Mouse (Mus musculus): ENCODE measurements around the gene Sh3d21.
"Not testable (repeated sequence)": the region's sequence is repeated elsewhere in the genome, so short reads cannot be mapped to it uniquely, and the experiment has no call there.

The Sh3d21 gene

GRCm38 (mm10) chr4:126168851-126169250 is 5.6 kb upstream of the Sh3d21 start:
- DNase-seq (ENCODE audit: low read depth, low spot score), result no peak

DNA sequence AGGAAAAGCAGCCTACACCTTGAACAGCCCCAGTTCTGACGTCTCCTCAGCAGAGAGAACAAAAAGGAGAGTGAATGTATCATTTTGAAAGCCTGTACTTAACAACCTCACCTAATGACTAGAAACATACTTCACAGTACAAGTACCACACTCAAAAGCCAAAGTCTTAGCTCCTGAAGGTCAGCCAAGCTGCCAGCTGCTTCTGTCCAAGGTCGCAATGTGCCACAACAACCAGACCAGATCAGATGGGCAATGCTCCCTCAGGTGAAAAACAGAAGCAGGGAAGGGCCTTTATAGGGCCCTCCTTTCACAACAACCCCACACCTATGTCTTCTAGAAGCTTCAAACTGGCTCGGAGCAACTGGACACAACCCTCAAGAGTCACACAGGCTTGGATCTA is 2.8 kb upstream of the Sh3d21 start:
- DNase-seq (ENCODE audit: low read depth, low spot score), result no peak

DNA sequence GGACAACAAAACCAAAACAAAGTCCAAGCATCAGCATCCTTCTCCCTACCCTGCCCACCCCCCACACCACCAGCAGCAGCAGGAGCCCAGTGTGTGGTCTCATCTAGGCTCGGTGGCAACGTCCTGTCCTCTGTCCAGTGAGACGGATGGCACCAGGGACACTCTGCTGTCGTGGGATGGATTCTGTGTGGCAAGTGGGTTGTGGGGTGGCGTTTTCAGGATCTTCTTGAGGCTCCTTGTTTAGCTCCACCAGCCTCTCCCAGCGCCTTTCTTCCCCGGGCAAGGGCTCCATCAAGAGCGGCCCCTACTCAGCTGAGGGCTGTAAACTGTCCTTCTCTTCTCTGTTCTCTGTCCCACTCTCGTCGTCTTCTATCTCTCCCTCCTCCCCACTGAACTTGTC is 1.8 kb upstream of the Sh3d21 start:
- not testable (repeated sequence) for DNase-seq (ENCODE audit: low read depth, low spot score)

DNA sequence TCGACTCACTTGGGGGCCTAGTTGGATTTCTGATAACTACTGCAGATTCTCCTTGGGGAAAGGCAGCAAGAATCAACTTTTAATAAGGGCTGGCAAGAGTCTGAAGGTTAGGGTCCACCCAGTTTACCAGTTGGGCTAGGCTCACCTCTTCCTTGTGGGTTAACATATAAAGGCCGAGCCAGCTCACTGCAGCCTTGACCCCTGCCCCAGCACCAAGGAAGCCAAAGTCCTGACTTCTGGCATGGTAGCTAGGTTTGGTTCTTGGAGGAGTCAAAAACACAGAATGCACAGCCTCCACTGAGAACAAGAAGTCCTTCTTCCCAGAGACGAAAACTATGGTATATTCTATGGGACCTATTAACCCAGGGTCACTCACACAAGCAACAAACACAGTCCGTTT is 394 bp upstream of the Sh3d21 start:
- DNase-seq (ENCODE audit: low read depth, low spot score), result no peak

DNA sequence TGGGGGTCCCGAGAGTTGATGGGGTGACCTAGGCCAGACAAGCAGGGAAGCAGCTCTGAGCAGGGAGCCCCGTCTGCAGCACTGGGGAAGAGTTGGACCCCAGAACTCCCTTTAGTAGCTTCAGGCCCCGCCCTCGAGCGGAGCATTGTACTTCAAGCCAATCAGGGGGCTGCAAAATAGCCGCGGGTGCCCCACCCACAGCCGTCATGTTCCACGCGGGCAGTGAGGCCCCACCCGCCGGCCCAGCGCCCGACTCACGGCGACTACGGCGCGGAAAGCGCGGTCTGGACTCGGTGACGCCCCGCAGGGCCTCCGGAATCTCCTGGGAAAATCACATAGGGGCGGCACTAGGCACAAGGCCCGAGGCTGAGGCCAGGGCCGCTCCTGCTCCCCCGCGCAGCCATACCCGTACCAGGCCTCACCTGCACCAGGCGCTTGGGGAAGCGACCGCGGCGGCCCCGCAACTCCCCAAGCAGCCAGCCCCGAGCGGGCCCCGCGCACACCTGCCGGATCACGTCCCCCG is 686 bp downstream of the Sh3d21 start:
- peak; percentile 86 for DNase-seq (ENCODE audit: low read depth, low spot score)

DNA sequence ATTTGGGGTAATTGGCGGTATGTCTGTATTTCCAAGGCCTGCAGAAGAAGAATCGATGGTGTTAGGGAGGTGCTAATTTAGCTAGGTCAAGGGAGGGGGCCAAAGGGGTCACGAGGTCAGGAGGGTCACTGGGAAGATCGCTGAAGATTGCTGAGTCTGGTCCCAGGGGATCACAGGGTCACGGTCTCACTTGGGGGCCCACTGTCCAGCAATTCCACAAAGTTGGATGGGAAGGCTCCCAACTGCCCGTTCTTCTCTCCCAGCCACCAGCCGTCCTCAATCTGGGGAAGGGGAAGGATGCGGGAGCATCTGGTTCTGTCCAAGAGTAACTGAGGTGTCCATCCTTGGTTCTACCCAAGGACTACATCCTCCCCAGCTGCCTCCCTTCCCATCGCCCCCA is 1.3 kb downstream of the Sh3d21 start:
- DNase-seq (ENCODE audit: low read depth, low spot score), result no peak

DNA sequence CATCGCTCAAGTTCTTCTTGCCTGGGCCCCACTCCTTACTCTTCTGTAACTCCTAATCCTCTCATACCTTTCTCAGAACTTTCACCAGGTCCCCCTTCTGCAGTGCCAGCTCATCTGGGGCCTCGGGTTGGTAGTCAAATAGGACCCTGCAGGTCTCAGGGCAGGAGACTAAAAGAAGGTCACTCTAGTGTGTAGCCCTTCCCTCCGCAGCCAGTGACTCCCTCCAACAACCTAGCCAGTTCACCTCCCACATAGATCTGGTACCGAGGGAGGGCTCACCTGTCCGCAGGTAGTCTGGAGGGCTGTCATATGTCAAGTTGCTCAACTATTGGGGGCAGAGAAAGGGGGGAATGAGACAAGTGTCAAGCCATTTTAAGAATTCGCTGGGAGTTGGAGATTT is 1.8 kb downstream of the Sh3d21 start:
- DNase-seq (ENCODE audit: low read depth, low spot score), result no peak

DNA sequence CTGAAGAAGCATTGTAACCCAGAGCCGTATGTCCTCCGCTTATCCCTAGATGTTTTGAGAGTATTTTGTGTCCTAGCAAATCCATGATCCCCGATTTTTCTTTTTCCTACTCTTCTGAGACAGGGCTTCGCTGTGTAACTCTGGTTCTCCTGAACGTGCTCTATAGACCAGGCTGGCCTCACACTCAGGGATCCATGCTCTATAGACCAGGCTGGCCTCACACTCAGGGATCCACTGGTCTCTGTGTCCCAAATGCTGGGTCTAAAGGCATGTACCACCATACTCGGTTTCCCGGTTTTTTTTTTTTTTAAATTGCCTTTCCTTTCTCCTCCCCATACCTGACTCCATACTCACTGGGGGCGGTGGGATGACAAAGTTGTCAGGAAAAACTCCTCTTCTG is 2.3 kb downstream of the Sh3d21 start:
- no peak for DNase-seq (ENCODE audit: low read depth, low spot score)

DNA sequence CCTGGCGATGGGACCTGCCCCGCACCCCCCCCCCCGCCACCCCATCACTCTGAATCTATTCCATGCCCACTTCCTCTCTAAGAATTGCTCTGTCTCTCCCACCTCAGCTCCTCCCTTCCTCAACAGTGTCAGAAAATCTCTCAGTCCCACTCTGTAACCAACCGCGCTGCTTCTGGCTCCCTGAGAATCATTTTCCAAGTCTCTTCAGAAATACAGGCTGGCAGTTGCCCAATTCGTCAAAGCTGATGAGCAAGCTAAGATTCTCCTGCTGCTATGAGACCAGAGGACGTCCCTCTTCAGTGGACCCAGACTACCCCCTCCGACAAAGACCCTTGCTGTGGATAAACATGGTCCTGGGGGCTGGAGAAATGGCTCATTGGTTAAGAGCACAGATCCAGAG is 3.8 kb downstream of the Sh3d21 start:
- DNase-seq (ENCODE audit: low read depth, low spot score), result no peak

DNA sequence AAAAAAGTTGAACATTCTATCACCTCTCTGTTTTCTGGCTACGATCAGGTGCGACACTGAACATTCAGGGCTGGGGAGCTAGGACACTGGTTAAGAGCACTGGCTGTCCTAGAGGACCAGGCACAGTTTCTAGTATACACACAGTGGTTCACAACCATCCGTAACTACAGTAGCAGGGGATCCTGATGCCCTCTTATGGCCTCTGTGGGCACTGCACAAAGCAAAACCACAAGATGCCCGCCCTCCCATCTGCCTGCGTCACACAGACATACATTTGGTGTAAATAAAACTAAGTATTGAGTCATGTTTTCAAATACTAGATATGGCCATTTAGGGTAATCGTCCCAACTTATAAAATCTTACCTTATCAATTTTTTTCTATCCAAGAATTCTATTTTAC is 5.7 kb downstream of the Sh3d21 start:
- peak; percentile 49 for DNase-seq (ENCODE audit: low read depth, low spot score)

DNA sequence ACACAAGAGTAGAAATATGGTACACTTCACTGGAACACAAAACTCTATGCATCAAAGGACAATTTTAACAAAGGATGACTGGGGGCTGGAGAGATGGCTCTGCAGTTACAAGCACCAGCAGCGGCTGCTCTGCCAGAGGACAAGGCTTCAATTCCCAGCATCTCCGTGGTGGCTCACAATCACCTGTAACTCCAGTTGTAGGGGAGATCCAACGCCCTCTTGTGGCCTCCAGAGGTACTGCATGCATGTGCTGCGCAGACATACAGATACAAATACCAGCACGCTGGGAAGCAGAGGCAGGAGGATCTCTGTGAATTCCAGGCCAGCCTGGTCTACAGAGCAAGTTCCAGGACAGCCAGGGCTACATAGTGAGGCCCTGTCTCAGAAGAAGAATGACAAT is 6.7 kb downstream of the Sh3d21 start:
- DNase-seq (ENCODE audit: low read depth, low spot score), result peak; percentile 59

DNA sequence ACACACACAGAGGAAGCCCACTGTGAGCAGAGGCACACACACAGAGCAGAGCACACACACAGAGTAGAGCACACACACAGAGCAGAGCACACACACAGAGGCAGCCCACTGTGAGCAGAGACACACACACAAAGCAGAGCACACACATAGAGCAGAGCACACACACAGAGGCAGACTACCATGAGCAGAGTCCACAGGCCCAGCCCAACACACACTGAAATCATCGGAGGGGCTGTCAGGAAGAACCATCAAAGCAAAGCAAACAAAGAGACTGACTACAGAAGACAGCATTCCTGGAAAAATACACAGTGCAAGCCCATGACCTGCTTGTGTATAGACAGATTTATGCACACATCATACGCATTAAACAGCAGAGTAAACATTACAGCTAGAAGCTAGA is 7.4 kb downstream of the Sh3d21 start:
- no peak for DNase-seq (ENCODE audit: low read depth, low spot score)

DNA sequence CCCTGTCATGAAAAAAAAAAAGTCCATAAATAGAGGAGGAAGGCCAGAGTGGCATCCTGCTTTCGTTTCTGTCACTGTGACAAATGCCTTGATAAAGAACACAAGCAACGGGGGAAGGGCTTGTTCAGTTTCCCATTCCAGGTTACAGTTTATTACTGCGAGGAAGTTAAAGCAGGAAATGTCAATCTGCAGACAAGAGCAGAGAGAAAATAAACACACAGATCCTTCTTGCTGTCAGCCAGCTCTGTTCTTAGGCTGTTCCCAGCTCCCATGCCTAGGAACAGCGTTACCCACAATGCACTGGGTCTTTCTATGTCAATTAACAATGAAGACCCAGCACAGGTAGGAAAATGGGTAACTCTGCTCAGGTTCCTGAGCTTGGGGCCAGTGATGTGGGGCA is 8.1 kb downstream of the Sh3d21 start:
- no peak for DNase-seq (ENCODE audit: low read depth, low spot score)

GRCm38 (mm10) chr4:126152864-126153263 is 10.4 kb downstream of the Sh3d21 start:
- no peak for DNase-seq (ENCODE audit: low read depth, low spot score)

DNA sequence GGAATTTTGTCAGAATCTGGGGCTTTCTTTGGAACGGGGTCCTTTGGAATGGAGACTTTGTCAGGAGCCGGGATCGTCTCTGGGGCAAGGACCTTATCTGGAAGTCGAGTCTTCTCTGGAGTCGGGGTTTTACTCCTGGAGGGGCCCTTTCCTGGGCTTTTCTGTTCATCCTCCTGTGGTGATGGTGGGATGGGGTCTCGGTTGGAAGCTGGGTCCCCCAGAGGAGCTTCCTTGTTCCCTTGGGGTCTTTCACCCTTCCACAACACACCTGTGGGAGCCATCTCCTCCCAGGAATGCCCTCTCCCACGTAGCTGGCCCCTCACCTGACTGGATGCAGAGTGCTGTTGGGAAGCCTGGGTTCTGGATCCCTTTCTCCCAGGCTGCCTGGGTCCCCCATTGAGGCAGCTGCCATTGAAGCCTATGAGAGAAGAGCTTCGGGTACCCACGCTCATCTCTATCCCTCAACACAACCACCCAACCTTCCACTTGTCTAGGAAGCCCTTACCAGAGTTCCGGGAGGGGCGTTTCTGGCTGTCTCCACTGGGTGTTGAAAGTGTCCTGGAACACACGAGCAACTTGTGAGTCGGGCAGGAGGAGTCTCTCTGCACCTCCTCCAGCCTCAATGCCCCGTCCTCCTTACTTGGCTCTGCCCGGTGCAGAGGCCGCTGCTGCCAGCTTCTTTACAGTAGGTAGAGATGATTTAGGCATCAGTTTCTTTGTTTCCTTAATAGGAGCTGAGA is 11.4 kb downstream of the Sh3d21 start:
- DNase-seq (ENCODE audit: low read depth, low spot score), result no peak

GRCm38 (mm10) chr4:126150949-126151320 is 12.4 kb downstream of the Sh3d21 start:
- DNase-seq (ENCODE audit: low read depth, low spot score), result no peak

- no peak for DNase-seq (ENCODE audit: low read depth, low spot score)
These were observed 12.9 kb downstream of the Sh3d21 start for GRCm38 (mm10) chr4:126150297-126150948.

DNA sequence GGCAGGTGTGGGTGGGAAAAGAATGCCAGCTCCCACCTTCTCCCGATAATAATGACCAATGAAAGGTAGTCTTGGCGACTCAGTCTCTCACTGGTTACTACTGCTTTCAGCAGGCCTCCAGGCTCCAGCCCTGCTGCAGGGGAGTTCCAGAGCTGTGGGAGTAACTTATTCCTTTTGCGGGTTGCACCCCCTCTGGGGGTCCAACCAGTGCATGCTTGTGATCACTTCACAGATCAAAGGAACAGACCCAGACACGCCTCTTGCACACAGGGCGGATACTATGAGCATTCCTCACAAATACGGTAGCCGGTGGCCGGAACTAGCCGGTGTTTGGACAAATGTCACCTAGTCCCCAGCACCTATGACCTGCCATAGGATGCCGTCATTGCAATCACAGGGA is 13.5 kb downstream of the Sh3d21 start:
- DNase-seq (ENCODE audit: low read depth, low spot score), result no peak

GRCm38 (mm10) chr4:126149041-126149676 is 14.1 kb downstream of the Sh3d21 start:
- DNase-seq (ENCODE audit: low read depth, low spot score), result no peak

GRCm38 (mm10) chr4:126148161-126148961 is 14.9 kb downstream of the Sh3d21 start:
- peak; percentile 83 for DNase-seq (ENCODE audit: low read depth, low spot score)

DNA sequence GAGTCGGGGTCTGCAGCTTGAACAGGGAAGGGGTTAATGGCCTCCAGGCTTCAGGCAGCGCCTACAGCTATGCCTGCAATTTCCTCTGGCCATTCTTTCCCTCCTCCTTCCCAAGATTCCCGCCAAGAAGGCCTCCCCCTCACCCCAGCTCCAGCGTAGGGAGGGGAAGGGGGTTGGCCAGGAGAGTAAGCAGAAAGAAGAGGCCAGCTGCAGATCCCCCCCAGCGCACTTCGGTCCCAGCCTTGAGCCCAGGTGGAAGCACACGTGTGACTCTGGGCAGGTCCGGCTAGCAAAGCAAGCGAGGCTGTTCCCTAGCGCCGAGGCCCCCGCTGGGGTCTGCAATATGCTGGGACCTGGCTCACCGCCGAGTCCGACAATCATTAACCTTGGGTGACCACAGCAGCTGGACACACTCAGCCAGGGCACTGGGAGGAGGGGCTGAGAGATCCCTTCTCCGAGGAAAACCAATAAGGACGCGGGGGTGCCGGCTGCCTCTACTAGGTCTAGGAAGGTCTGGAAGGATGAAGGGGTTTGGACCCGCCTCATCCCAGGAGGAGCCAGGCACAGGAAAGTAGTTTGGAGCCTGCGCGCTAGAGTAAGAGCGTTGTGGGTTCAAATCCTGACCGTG is 15.6 kb downstream of the Sh3d21 start, which contains the start of gene Eva1b:
Gene Eva1b (plus strand): TSS at position 212 of the 628 bp plus-strand sequence.
- peak; percentile 23 for DNase-seq (ENCODE audit: low read depth, low spot score)
